Mouse (Mus musculus): ENCODE measurements at regions not wholly inside any gene's neighbourhood (a gene's known extent, or its start where the extent isn't known, plus 50 kb on each side); places are given as distances from the start of the nearest gene placed in this dataset.

DNA sequence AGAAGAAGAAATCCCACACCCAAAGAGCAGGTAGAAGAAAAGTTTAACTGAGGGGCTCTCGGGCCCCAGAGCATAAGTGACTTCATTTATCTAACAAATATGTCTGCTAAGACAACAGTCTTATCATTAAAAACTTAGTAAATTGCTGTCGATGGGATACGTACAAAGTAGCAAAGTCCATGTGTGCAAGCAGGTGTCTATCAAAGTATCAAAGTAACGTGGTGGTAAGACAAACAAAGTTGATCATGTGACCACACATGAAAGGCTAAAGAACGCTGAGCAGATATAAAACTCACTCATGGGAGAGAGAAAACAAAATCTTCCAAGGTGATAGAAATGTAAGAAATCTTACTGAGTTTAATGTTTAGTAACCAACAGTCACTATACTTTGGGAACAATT lies 191.3 kb downstream of the Ifng start:
- TF ChIP-seq POLR2A (IDR thresholded peaks at IDR 0.05; ENCODE audit: low read depth, low read length) (no peak), CTCF (conservative IDR thresholded peaks at IDR 0.05; ENCODE audit: insufficient read depth, insufficient read length, low read depth, low read length) (no peak)
